Mouse (Mus musculus) megakaryocyte, embryonic 14.5 days (primary cell): ENCODE measurements around the gene Doc2g. TPM values are rescaled to one million over a fixed set of nuclear protein-coding genes. Genes with fewer than 3 reads are reported as not detected.

Source experiments
- H3K27me3 ChIP-seq: replicated peaks from 2 replicates; pipeline ENCODE3; 2012; ENCODE audit warnings: inconsistent platforms
- H3K36me3 ChIP-seq: replicated peaks from 2 replicates; pipeline ENCODE3; 2012; ENCODE audit warnings: low read length, inconsistent platforms, mixed read lengths
- H3K4me1 ChIP-seq: 2 replicates; pipeline ENCODE4 v1.6.1; 2012; ENCODE audit warnings: inconsistent platforms
- H3K4me3 ChIP-seq: replicated peaks from 2 replicates; pipeline ENCODE3; 2012; ENCODE audit warnings: moderate library complexity, mild to moderate bottlenecking, inconsistent platforms
- H3K9me3 ChIP-seq: 2 replicates; pipeline ENCODE4 v1.6.1; 2012; ENCODE audit warnings: inconsistent platforms
- FLI1 ChIP-seq: IDR thresholded peaks from 2 replicates; pipeline ENCODE4 v1.6.1; 2012; ENCODE audit warnings: low read length, inconsistent platforms, mixed read lengths
- GATA1 ChIP-seq: IDR thresholded peaks from 3 replicates; pipeline ENCODE4 v1.6.1; 2012; ENCODE audit warnings: mixed read lengths, low read length, inconsistent platforms, borderline replicate concordance
- polyA plus RNA-seq: library from polyadenylated mRNA; stranded (reverse); fragments of >175 nt; gene quantifications from 2 replicates; pipeline ENCODE4 v1.2.3, GENCODE M21; 2012; ENCODE audit warnings: low replicate concordance; ENCODE audit not compliant: insufficient read depth

The Doc2g gene
- polyA plus RNA-seq, 1 experiment: 2.7 TPM

DNA sequence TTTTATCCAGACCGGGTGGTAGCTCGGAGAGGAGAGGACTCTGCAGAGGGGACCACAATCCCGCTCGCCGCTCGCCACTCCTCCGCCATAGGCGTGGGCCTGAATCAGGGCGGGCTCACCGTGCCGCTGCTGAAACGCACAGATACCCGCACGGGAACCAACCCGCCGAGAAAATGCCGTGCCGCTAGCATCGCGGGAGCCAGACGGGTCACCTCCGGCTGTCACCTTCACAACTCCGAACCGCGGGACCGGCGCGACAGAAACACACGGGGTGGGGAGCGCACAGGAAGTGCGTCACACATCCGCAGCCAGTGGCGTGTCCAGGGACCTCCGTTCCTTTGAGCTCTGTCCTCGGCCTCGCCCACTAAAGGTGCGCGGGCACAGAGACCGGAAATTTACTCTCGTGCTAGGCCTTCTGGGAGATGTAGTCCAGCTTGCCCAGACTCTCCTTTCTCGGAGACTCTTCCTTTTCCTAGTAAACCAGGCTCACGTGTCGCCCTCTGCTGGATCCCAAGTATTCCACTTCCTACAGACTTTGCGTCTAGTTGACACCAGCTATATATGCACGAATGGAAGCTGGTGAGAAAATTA lies 9.4 kb downstream of the Doc2g start, which contains the start of gene Ndufv1:
Gene Ndufv1, minus strand, starts transcription at position 375 of the 591 bp plus-strand sequence.
- Histone ChIP-seq H3K4me1 (peaks cover 49% of the 10 kb centered on the region), H3K4me3 (peak within 1 kb of the TSS; percentile 97), H3K9me3 (no peaks in the 10 kb centered on the region), H3K36me3 (peaks cover 37% of the 10 kb centered on the region), H3K27me3 (no peaks in the 10 kb centered on the region)
- TF ChIP-seq FLI1 (peak; percentile 78), GATA1 (no peak)

- H3K4me3 ChIP-seq: peak overlapping the region; percentile 97
- H3K27me3 ChIP-seq: no peaks in the 10 kb centered on the region
- H3K36me3 ChIP-seq: peaks cover 32% of the 10 kb centered on the region
- no peaks in the 10 kb centered on the region for H3K9me3 ChIP-seq
- TF ChIP-seq FLI1: no peak
- H3K4me1 ChIP-seq: peaks cover 49% of the 10 kb centered on the region
Measured at GRCm38 (mm10) chr19:4013066-4013465, 10.0 kb downstream of the Doc2g start.

GRCm38 (mm10) chr19:4014802-4015201 lies 11.7 kb downstream of the Doc2g start:
- H3K9me3 ChIP-seq: no peaks in the 10 kb centered on the region
- TF ChIP-seq FLI1 (no peak), GATA1 (no peak)
- peaks cover 64% of the 10 kb centered on the region for H3K4me1 ChIP-seq
- peak overlapping the region; percentile 44 for H3K4me3 ChIP-seq
- H3K27me3 ChIP-seq: no peaks in the 10 kb centered on the region
- peaks cover 15% of the 10 kb centered on the region for H3K36me3 ChIP-seq

DNA sequence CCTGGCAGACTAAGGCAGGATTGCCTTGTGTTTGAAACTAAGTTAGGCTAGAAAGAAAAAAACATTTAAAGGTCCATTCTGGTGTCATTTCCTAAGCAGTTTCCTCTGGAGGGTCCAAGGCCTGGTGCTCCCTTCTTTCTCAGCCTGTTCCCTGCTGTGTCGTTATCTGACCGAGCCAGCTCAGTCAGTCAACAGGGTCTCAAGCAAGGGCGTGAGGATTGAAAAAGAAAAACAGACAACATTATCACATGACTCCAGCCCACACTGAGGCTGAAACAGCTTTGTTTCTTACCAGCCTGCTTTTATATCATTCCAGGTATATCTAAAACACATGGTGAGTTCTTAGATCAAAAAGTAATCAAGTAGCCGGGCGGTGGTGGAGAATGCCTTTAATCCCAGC lies 12.5 kb downstream of the Doc2g start:
- Histone ChIP-seq H3K27me3 (no peaks in the 10 kb centered on the region), H3K4me1 (peaks cover 67% of the 10 kb centered on the region), H3K9me3 (no peaks in the 10 kb centered on the region), H3K36me3 (peaks cover 6% of the 10 kb centered on the region), H3K4me3 (no peak overlapping the region)
- TF ChIP-seq FLI1 (no peak), GATA1 (no peak)

GRCm38 (mm10) chr19:4017921-4018587 lies 14.9 kb downstream of the Doc2g start:
- TF ChIP-seq GATA1: no peak
- TF ChIP-seq FLI1: no peak
- H3K27me3 ChIP-seq: no peaks in the 10 kb centered on the region
- no peaks in the 10 kb centered on the region for H3K9me3 ChIP-seq
- H3K4me1 ChIP-seq: peaks cover 50% of the 10 kb centered on the region
- H3K4me3 ChIP-seq: no peak overlapping the region
- no peaks in the 10 kb centered on the region for H3K36me3 ChIP-seq

DNA sequence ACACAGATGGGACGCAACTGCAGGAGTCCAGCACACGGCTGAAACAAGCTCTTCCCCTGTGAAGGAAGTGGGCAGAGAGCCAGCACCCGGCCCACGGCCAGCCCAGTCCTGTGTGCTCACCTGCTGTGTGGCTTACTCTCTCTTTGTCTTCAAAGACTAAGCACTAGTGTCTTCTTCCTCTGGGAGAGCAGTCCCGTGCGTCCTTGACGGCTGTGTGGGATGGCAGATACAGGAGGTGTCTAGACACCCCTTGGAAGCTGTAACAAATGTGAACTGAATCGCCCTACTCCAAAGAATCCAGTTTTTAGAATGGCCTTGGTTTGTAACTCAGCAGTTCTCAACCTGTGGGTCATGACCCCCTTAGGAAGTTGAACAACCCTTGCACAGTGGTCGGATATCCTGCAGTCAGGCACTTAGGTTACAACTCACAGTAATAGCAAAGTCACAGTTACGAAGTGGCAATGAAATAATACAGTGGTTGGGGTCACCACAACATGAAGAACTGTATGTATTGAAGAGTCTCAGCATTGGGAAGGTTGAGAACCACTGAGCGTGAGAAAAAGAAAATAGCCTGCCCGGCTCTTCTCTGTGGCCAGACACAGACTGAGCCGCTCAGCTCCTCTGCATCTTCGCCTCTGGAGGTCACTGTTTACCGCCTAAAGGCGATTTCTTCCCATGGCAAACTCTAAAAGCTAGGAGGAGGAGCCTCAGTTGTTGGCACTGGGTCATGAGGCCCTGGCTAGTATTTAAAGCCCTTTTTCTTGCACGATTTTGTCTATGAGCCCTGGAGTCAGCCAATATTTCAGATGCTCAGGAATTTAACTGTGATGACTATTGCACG lies 15.8 kb downstream of the Doc2g start:
- Histone ChIP-seq H3K9me3 (no peaks in the 10 kb centered on the region), H3K27me3 (no peaks in the 10 kb centered on the region), H3K36me3 (no peaks in the 10 kb centered on the region), H3K4me1 (peaks cover 43% of the 10 kb centered on the region), H3K4me3 (peak overlapping the region; percentile 38)
- TF ChIP-seq FLI1 (no peak), GATA1 (no peak)

GRCm38 (mm10) chr19:4023185-4023584 lies 20.1 kb downstream of the Doc2g start:
- Histone ChIP-seq H3K9me3 (peaks cover 25% of the 10 kb centered on the region), H3K4me1 (peaks cover 21% of the 10 kb centered on the region), H3K36me3 (no peaks in the 10 kb centered on the region), H3K27me3 (peaks cover 10% of the 10 kb centered on the region), H3K4me3 (no peak overlapping the region)
- TF ChIP-seq GATA1 (no peak), FLI1 (no peak)

GRCm38 (mm10) chr19:4027576-4027975 lies 24.5 kb downstream of the Doc2g start:
- no peaks in the 10 kb centered on the region for H3K36me3 ChIP-seq
- no peak overlapping the region for H3K4me3 ChIP-seq
- H3K4me1 ChIP-seq: peaks cover 9% of the 10 kb centered on the region
- TF ChIP-seq FLI1 (no peak), GATA1 (no peak)
- peaks cover 10% of the 10 kb centered on the region for H3K27me3 ChIP-seq
- H3K9me3 ChIP-seq: peaks cover 35% of the 10 kb centered on the region

GRCm38 (mm10) chr19:4032668-4033067 lies 29.6 kb downstream of the Doc2g start:
- Histone ChIP-seq H3K4me1 (peaks cover 42% of the 10 kb centered on the region), H3K4me3 (no peak overlapping the region), H3K9me3 (peaks cover 14% of the 10 kb centered on the region; the same call in 1 of the 2 replicates), H3K27me3 (no peaks in the 10 kb centered on the region), H3K36me3 (peaks cover 19% of the 10 kb centered on the region)
- TF ChIP-seq GATA1 (no peak), FLI1 (no peak)
